Mouse (Mus musculus): Measurements from ENCODE around the gene Thbs3. TPM values are rescaled to one million over a fixed set of nuclear protein-coding genes. Genes with fewer than 3 reads are reported as not detected.

Gene Thbs3
- polyA plus RNA-seq, 1 experiment = 20.8 TPM

- no peak for DNase-seq (ENCODE audit: low read depth, low spot score)
- WGBS = 2% methylated on average over 25 of the region's 26 CpGs
These were observed 30.2 kb downstream of the Thbs3 start for GRCm38 (mm10) chr3:89244982-89245687.

DNA sequence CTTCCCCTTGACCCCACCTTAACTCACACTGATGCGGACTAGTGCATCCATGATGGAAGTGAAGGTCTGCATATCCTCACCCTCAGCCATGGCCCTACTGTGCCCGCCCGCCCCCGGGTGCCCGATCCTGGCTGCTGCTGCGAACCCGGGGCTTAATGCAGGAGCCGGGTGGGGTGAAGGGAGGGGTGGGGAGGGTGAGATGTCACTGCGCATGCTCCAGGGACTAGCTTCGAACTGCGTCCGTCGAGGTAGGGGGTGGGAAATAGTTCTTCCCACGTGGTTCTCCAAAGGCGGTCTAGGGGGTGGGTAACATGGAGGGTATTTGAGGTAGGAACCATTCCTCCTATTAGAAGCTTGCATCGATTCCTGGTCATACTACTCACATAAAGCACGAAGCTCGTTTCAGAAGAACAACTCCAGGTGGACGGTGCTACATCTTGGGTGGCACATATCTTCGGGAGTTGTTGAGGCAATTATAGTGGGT, 30.8 kb downstream of the Thbs3 start, which contains the start of gene Krtcap2:
Gene Krtcap2, plus strand, starts transcription at position 279 of the 484 bp plus-strand sequence.
- DNase-seq (ENCODE audit: low read depth, low spot score) = no peak
- 5% methylated on average over 20 of the region's 20 CpGs for WGBS

GRCm38 (mm10) chr3:89246261-89247100, 31.5 kb downstream of the Thbs3 start, which contains the start of gene Trim46:
Trim46 (minus strand) TSS chr3:89246309.
- WGBS = under 1% methylated on average over 42 of the region's 42 CpGs
- DNase-seq (ENCODE audit: low read depth, low spot score) = no peak

- 81% methylated on average over 4 of the region's 4 CpGs for WGBS
- no peak for DNase-seq (ENCODE audit: low read depth, low spot score)
These were observed 32.5 kb downstream of the Thbs3 start for GRCm38 (mm10) chr3:89247466-89247865.

DNA sequence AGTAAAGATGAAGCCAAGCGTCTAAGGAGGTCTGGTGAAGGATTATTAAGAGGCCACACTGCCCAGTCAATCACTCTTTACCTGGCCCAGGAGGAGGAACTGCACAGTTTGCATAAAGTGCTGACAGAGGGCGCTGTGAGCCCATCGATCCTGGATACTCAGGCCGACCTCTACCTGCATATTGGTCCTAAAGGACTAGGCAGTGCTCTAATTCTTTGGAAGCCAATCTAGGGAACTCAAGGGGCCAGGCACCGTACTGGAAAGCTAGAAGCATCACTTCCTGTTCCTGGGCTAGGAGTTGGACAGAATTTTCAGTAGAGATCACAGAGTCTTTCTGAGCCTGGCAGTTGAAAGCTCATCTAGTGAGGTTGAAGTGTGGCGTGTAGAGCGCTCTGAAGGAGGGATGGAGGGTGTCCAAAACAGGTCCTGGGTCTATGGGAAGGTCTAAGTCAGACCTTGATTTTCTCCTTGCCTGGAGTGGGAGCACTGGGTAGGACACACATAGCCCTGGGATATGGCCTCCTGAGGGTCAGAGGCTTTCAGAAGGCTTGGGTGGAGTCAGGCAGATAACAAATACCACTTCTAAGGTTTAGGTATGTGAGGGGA, 35.6 kb downstream of the Thbs3 start:
- 24% methylated on average over 7 of the region's 7 CpGs for WGBS
- DNase-seq (ENCODE audit: low read depth, low spot score) = no peak

DNA sequence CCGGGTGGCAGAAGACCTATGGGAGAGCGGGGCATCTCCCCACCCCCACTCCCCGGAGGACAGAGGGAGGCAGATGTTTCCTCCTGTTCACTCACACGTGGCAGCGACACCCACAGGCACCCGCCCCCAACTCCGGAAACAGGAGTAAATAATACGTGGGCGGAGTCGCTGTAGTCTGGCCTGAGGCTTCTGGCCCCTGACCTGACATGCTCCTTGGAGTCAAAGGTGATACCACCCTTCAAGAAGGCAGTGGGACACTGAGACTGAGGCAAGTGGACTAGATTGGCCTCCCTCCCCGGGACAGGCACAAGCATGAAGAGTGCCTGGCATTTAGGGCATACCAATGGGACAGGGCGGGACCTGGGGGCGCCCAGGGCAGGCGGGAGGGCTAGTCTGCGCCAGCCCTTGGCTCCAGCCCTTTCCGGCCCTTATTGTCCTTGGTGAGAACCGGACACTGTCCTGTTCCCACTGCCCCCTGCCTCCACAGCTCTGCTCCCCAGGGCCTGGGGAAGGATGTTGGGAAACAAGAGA, 36.5 kb downstream of the Thbs3 start:
- no peak for DNase-seq (ENCODE audit: low read depth, low spot score)

GRCm38 (mm10) chr3:89254994-89255393, 40.0 kb downstream of the Thbs3 start:
- no peak for DNase-seq (ENCODE audit: low read depth, low spot score)
- WGBS = 63% methylated on average over 5 of the region's 5 CpGs

More for the DNA sequence above, 36.5 kb downstream of the Thbs3 start:
- WGBS = 8% methylated on average over 17 of the region's 17 CpGs

GRCm38 (mm10) chr3:89256177-89256576, 41.2 kb downstream of the Thbs3 start:
- no peak for DNase-seq (ENCODE audit: low read depth, low spot score)
- whole genome bisulfite sequencing = 80% methylated on average over 5 of the region's 5 CpGs

- WGBS = 56% methylated on average over 7 of the region's 7 CpGs
These were observed 44.1 kb downstream of the Thbs3 start, which contains the start of gene Dpm3 for GRCm38 (mm10) chr3:89259076-89259475. Dpm3 (plus strand) TSS chr3:89259358.

GRCm38 (mm10) chr3:89260211-89260610, 45.2 kb downstream of the Thbs3 start:
- DNase-seq (ENCODE audit: low read depth, low spot score) = no peak
- WGBS = 79% methylated on average over 3 of the region's 3 CpGs

More at GRCm38 (mm10) chr3:89259076-89259475, 44.1 kb downstream of the Thbs3 start, which contains the start of gene Dpm3:
- DNase-seq (ENCODE audit: low read depth, low spot score) = no peak

GRCm38 (mm10) chr3:89262417-89262816, 47.4 kb downstream of the Thbs3 start:
- 69% methylated on average over 10 of the region's 10 CpGs for WGBS
- DNase-seq (ENCODE audit: low read depth, low spot score) = no peak

GRCm38 (mm10) chr3:89266439-89266893, 51.5 kb downstream of the Thbs3 start:
- DNase-seq (ENCODE audit: low read depth, low spot score) = no peak
- WGBS = under 1% methylated on average over 20 of the region's 20 CpGs

- WGBS = 80% methylated on average over 8 of the region's 8 CpGs
- DNase-seq (ENCODE audit: low read depth, low spot score) = no peak
These were observed 53.9 kb downstream of the Thbs3 start for GRCm38 (mm10) chr3:89268916-89269315.

GRCm38 (mm10) chr3:89270051-89270755, 55.2 kb downstream of the Thbs3 start, which contains the start of gene Slc50a1:
Slc50a1 (minus strand) TSS chr3:89270570.
- no peak for DNase-seq (ENCODE audit: low read depth, low spot score)
- 2% methylated on average over 39 of the region's 39 CpGs for WGBS

DNA sequence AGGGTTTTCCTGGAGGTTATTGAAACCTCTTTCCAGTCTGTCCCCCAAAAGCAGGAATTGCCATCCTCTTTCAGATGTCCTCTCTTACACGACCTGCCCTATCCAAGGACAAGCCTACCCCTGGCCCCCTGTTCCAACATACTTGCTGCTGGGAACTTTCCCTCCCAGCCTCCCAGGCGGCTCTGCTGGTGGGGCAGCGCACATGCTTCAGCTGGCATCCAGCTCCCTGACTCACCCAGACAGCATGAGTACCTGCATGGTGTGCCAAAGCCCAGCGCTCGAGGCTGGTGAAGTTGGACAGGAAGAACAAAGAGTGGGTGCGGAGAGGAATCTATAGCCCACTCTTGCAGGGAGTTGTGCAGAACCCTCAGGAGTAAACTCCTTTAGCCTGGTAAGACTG, 55.9 kb downstream of the Thbs3 start:
- 46% methylated on average over 6 of the region's 6 CpGs for WGBS
- DNase-seq (ENCODE audit: low read depth, low spot score) = no peak

GRCm38 (mm10) chr3:89271760-89272159, 56.8 kb downstream of the Thbs3 start:
- 53% methylated on average over 6 of the region's 6 CpGs for WGBS
- no peak for DNase-seq (ENCODE audit: low read depth, low spot score)

GRCm38 (mm10) chr3:89276061-89276460, 61.1 kb downstream of the Thbs3 start:
- no peak for DNase-seq (ENCODE audit: low read depth, low spot score)
- WGBS = 60% methylated on average over 13 of the region's 13 CpGs

All from large intestine, adult 2 months (tissue).